Mouse (Mus musculus) macrophage (primary cell): Measurements from ENCODE around the gene Itih3. TPM values are rescaled to one million over a fixed set of nuclear protein-coding genes. Genes with fewer than 3 reads are reported as not detected.

ENCODE experiments used
- H3K27ac ChIP-seq: fragments of 350-480 bp; formaldehyde crosslinking; 2 replicates; pipeline ENCODE4 v1.9.0; 2021
- H3K36me3 ChIP-seq: fragments of 350-480 bp; formaldehyde crosslinking; 2 replicates; pipeline ENCODE4 v1.9.0; 2021; ENCODE audit errors: inconsistent target
- H3K4me3 ChIP-seq: fragments of 350-480 bp; formaldehyde crosslinking; 2 replicates; pipeline ENCODE4 v1.9.0; 2021; ENCODE audit errors: inconsistent target
- H3K79me2 ChIP-seq: fragments of 350-480 bp; formaldehyde crosslinking; 2 replicates; pipeline ENCODE4 v1.9.0; 2021; ENCODE audit errors: inconsistent target
- WGBS: methylation state at CpG from one replicate; pipeline ENCODE4 v1.1.7; 2026; ENCODE audit warnings: inconsistent platforms; ENCODE audit not compliant: missing documents; 5-methylcytosine and 5-hydroxymethylcytosine counted together
- polyA plus RNA-seq: library from polyadenylated mRNA; stranded (reverse); fragments of 250-400 nt; gene quantifications from 3 replicates; pipeline ENCODE4 v1.2.4, GENCODE M21; 2018; ENCODE audit warnings: inconsistent platforms

Itih3 gene
- polyA plus RNA-seq, 1 experiment from 2014 or later: not detected

- 69% methylated on average over 1 of the region's 1 CpGs for WGBS
- Histone ChIP-seq H3K27ac (no peak overlapping the region), H3K79me2 (no peaks in the 10 kb centered on the region), H3K36me3 (no peaks in the 10 kb centered on the region), H3K4me3 (no peak overlapping the region)
Observed at GRCm38 (mm10) chr14:30916516-30916915, 7.0 kb downstream of the Itih3 start.

- H3K36me3 ChIP-seq: no peaks in the 10 kb centered on the region
- no peaks in the 10 kb centered on the region for H3K79me2 ChIP-seq
- 87% methylated on average over 5 of the region's 5 CpGs for WGBS
- H3K27ac ChIP-seq: no peak overlapping the region
- H3K4me3 ChIP-seq: no peak overlapping the region
Observed at GRCm38 (mm10) chr14:30913404-30913803, 10.2 kb downstream of the Itih3 start.

GRCm38 (mm10) chr14:30912641-30913040 lies 10.9 kb downstream of the Itih3 start:
- Histone ChIP-seq H3K27ac (no peak overlapping the region), H3K79me2 (no peaks in the 10 kb centered on the region), H3K36me3 (no peaks in the 10 kb centered on the region), H3K4me3 (no peak overlapping the region)
- 87% methylated on average over 8 of the region's 8 CpGs for WGBS

GRCm38 (mm10) chr14:30911141-30911540 lies 12.4 kb downstream of the Itih3 start:
- Histone ChIP-seq H3K79me2 (no peaks in the 10 kb centered on the region), H3K36me3 (no peaks in the 10 kb centered on the region), H3K4me3 (no peak overlapping the region), H3K27ac (no peak overlapping the region)
- 85% methylated on average over 8 of the region's 8 CpGs for WGBS

GRCm38 (mm10) chr14:30907814-30908265 lies 15.7 kb downstream of the Itih3 start:
- Histone ChIP-seq H3K79me2 (no peaks in the 10 kb centered on the region), H3K36me3 (no peaks in the 10 kb centered on the region), H3K27ac (no peak overlapping the region), H3K4me3 (no peak overlapping the region)
- WGBS: 57% methylated on average over 3 of the region's 3 CpGs

- H3K79me2 ChIP-seq: no peaks in the 10 kb centered on the region
- no peak overlapping the region for H3K27ac ChIP-seq
- WGBS: 93% methylated on average over 6 of the region's 6 CpGs
- no peaks in the 10 kb centered on the region for H3K36me3 ChIP-seq
- H3K4me3 ChIP-seq: no peak overlapping the region
Observed at GRCm38 (mm10) chr14:30906001-30906400, 17.6 kb downstream of the Itih3 start.

GRCm38 (mm10) chr14:30904307-30904706 lies 19.3 kb downstream of the Itih3 start:
- H3K79me2 ChIP-seq: no peaks in the 10 kb centered on the region
- no peaks in the 10 kb centered on the region for H3K36me3 ChIP-seq
- 85% methylated on average over 8 of the region's 8 CpGs for WGBS
- no peak overlapping the region for H3K27ac ChIP-seq
- H3K4me3 ChIP-seq: no peak overlapping the region

- H3K36me3 ChIP-seq: no peaks in the 10 kb centered on the region
- H3K27ac ChIP-seq: no peak overlapping the region
- 28% methylated on average over 2 of the region's 3 CpGs for WGBS
- H3K4me3 ChIP-seq: no peak overlapping the region
- H3K79me2 ChIP-seq: no peaks in the 10 kb centered on the region
Observed at GRCm38 (mm10) chr14:30903036-30903435, 20.5 kb downstream of the Itih3 start.

GRCm38 (mm10) chr14:30902628-30903027 lies 20.9 kb downstream of the Itih3 start:
- H3K79me2 ChIP-seq: no peaks in the 10 kb centered on the region
- 87% methylated on average over 5 of the region's 5 CpGs for WGBS

GRCm38 (mm10) chr14:30899972-30900371 lies 23.6 kb downstream of the Itih3 start:
- Histone ChIP-seq H3K36me3 (no peaks in the 10 kb centered on the region), H3K27ac (no peak overlapping the region), H3K4me3 (no peak overlapping the region), H3K79me2 (no peaks in the 10 kb centered on the region)
- 80% methylated on average over 3 of the region's 3 CpGs for WGBS

More at GRCm38 (mm10) chr14:30902628-30903027, 20.9 kb downstream of the Itih3 start:
- Histone ChIP-seq H3K4me3 (no peak overlapping the region), H3K36me3 (no peaks in the 10 kb centered on the region), H3K27ac (no peak overlapping the region)

GRCm38 (mm10) chr14:30888271-30888732 lies 35.3 kb downstream of the Itih3 start:
- no peak overlapping the region for H3K27ac ChIP-seq
- H3K4me3 ChIP-seq: no peak overlapping the region
- WGBS: 10% methylated on average over 6 of the region's 9 CpGs
- H3K36me3 ChIP-seq: no peaks in the 10 kb centered on the region
- H3K79me2 ChIP-seq: no peaks in the 10 kb centered on the region

- Histone ChIP-seq H3K79me2 (no peaks in the 10 kb centered on the region), H3K36me3 (no peaks in the 10 kb centered on the region), H3K4me3 (no peak within 1 kb of the TSS), H3K27ac (no peak within 1 kb of the TSS)
- 100% methylated on average over 3 of the region's 3 CpGs for WGBS
Observed at GRCm38 (mm10) chr14:30886204-30886603, 37.4 kb downstream of the Itih3 start, which contains the start of gene Itih4. TSS of gene Itih4 (plus strand) at chr14:30886476.

- no peak overlapping the region for H3K27ac ChIP-seq
- H3K36me3 ChIP-seq: no peaks in the 10 kb centered on the region
- WGBS: 33% methylated on average over 2 of the region's 3 CpGs
- H3K4me3 ChIP-seq: no peak overlapping the region
- H3K79me2 ChIP-seq: no peaks in the 10 kb centered on the region
Observed at GRCm38 (mm10) chr14:30885298-30885697, 38.3 kb downstream of the Itih3 start.

GRCm38 (mm10) chr14:30881718-30882108 lies 41.8 kb downstream of the Itih3 start:
- Histone ChIP-seq H3K36me3 (no peaks in the 10 kb centered on the region), H3K79me2 (no peaks in the 10 kb centered on the region), H3K27ac (no peak overlapping the region), H3K4me3 (no peak overlapping the region)
- WGBS: 83% methylated on average over 3 of the region's 3 CpGs

- WGBS: 77% methylated on average over 17 of the region's 17 CpGs
- Histone ChIP-seq H3K4me3 (no peak overlapping the region), H3K79me2 (no peaks in the 10 kb centered on the region), H3K27ac (no peak overlapping the region), H3K36me3 (no peaks in the 10 kb centered on the region)
Observed at GRCm38 (mm10) chr14:30880811-30881717, 42.5 kb downstream of the Itih3 start.
